Mouse (Mus musculus): ENCODE measurements at regions not wholly inside any gene's neighbourhood (a gene's known extent, or its start where the extent isn't known, plus 50 kb on each side); places are given as distances from the start of the nearest gene placed in this dataset.

GRCm38 (mm10) chrX:103904038-103904696 lies 76.9 kb downstream of the Rlim start:
- no peak for DNase-seq

GRCm38 (mm10) chrX:103879329-103879935 lies 57.6 kb upstream of the Slc16a2 start:
- peak in 1 of 2 experiments; percentile 4 for DNase-seq
